Mouse (Mus musculus) retina, postnatal 1 day (tissue): ENCODE measurements at regions not wholly inside any gene's neighbourhood (a gene's known extent, or its start where the extent isn't known, plus 50 kb on each side); places are given as distances from the start of the nearest gene placed in this dataset.

Source experiments
- DNase-seq: peaks from one replicate; pipeline ENCODE4 v3.0.0-alpha.2; 2012

DNA sequence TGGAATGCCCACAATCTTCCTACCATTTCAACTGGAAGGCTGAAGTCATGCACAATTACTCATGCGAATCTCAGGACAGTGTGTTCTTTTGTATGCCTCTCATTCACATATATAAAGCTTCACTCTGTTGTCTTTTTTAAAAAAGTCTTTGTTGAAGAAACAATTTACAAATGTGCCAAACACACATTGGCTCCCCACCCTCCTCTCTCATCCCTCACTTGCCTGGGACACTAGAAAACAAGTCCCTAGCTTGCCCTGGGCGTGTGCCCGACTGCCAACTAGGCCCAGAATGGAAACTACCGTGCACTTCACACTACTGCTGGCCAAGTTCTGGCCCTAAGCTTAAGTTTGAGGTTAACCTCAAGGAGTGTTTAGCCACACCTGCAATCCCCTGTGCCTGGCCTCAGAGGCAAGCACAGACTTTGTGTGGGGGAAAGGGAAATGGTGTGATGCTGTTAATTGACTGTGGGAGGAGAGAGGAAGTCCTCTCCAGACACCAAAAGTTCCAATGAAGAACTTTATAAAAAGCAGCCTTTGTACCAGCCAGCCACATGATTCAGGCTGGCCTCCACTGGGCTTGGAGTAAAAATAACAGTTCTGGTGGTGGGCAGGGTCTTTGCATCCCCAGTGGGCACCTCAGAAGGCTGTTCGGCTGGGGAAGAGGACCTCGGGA, 70.2 kb upstream of the Picalm start:
- DNase-seq: no peak

GRCm38 (mm10) chr7:90060343-90061175, 69.5 kb upstream of the Picalm start:
- DNase-seq: no peak

GRCm38 (mm10) chr7:90061701-90062100, 68.3 kb upstream of the Picalm start:
- no peak for DNase-seq

DNA sequence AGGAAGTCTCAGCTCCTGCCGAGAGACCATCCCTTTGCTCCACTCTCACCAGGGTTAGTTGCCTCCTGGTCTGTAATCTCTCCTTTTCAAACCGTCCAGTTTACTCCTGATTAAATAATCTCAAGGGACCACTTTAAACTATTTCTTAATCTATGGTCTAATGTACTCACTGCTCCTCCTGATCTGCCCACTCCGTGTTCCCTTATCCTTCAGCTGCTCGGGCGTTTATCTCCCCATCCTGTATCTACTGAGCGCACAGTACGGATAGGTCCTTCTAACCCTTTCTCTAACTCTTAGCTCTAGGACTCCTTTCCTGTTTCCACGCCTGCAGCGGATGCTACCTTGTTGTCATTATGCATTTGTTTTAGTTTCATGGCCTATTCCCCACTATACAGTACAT, 67.1 kb upstream of the Picalm start:
- no peak for DNase-seq

GRCm38 (mm10) chr7:90064198-90064597, 65.8 kb upstream of the Picalm start:
- no peak for DNase-seq

DNA sequence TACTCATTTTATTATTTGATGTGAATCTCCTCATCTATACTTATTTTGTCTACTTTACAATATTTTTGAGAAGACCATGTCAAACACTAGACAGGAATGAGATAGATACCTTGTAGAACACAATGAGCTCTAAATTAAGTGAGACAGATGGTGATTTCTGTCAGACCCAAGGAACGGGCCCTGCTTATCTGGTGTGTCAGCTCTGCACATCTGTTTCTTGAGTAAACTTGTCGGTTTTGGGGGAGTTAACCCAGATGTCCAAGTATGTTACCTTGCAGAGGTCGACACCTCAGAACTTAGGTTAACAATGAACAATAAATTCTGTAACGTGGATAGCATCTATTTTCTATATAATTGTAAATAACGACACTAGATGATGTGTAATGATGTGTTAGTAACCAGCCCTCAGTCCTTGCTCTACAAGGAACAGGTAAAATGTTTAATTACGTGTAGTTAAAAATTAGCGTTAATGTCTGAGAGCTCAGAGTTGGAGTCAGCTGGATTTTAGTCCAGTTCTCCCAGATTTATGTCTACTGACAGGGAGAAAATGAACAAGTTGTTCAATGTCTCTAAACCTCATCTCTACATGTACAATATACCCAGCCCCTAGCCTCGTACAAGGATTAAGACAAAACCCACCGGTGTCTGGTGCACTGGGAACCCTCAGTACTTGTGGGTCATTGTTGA, 64.6 kb upstream of the Picalm start:
- no peak for DNase-seq

DNA sequence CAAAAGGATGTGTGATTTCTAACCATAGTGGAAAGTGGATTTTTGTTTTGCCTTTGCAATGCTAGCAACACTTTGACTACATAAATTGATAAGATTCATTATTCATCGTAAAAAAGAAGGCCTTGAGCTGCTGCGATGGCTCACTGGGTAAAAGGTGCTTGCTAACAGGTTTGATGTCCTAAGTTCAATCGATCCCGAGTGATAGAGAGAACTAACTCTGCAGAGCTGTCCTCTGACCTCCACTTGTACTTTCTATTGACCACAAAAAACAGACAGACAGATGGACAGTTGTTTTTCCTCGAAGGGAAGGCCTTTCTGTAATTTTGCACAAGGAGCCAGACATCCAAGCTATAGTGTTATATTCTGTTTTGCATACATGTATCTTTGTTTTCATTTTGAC, 63.7 kb upstream of the Picalm start:
- DNase-seq: no peak

DNA sequence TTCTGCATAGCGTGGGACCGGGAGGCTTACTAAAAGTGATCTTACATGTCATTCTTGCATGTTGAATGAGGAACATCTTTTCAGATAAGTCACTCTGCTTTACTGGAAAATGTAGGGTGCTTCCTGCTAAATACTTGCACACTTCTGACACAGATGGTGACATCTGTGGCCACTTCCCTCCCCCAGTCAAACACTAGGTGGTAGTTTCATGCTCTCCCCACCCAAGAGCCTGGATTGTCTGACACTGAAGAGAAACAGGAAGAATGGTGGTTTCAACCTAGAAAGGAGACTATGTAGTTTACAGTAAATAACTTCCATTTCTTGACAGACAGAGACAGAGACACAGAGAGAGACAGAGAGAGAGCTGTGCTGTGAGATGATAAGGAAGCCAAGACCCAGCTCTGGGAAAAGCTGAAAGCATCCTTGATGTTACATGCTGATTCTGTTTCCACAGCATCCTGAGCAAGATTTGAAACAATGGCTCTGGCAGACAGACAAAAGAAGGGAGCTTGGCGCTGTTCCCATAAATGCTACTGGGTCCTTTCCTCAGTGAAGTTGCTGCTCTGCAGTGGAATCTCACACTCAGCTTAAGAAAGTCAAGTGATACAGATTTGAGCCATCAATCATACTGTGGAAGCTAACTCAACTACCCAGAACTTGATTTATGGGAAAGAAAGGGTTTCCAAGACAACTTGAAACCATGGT, 61.9 kb upstream of the Picalm start:
- DNase-seq: no peak

- no peak for DNase-seq
These were observed 59.7 kb upstream of the Picalm start for GRCm38 (mm10) chr7:90070267-90070666.

DNA sequence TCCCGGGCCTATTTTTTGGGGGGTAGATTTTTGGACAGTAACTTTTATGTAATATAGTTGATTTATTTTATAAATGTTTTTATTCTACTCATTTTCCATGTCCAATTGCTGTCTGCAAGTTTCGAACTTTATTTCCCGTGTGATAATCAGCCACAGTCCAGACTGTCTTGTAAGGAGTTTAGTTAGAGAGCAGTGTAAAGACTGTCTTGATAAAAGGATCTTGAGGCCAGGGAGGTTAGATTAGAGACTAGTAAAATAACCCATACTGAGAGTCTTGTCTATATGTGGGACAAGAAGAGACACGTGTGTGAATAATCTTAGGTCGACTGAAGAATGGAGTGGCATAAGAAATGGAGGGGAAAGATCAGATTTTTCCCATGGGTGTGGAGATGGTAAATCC, 56.1 kb upstream of the Picalm start:
- no peak for DNase-seq

- DNase-seq: no peak
These were observed 55.4 kb upstream of the Picalm start for GRCm38 (mm10) chr7:90074592-90074991.

- no peak for DNase-seq
These were observed 52.4 kb upstream of the Picalm start for GRCm38 (mm10) chr7:90077565-90077964.

- no peak for DNase-seq
These were observed 49.8 kb upstream of the Picalm start for GRCm38 (mm10) chr7:90080083-90080772.
